Comparison of ENCODE assay signal across 8 mouse cellular contexts in the genomic region with DNA sequence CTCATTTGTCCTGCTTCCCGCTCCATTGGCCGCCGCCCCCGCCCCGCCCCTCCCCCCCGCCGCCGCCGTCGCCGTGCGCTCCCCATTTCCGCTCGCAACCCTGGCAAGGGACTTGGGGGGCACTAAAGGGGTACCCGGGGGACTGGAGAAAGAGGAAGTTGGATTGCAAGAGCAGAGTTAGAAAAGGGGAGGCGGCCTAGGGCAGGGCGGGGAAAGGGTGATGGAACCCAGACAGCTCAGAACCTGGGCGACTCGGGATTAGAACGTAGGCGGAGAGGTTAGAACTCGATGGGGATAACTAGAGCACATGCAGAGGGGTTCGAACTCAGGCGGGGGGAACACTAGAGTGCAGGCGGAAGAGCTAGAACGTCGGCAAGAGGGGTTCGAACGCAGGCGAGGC. TPM values are rescaled to one million over a fixed set of nuclear protein-coding genes. Genes with fewer than 3 reads are reported as not detected.
DNase-seq lines count a peak whose midpoint lies in the region; ATAC-seq and TF ChIP-seq lines count a peak whose summit lies in the region.

No protein-coding gene starts in this region.

- peak overlapping the region; percentile 65 for H3K4me2 ChIP-seq in heart, embryonic 16.5 days (ENCODE audit: low read depth, low read length)
- H3K4me2 ChIP-seq in liver, embryonic 15.5 days = peak overlapping the region; percentile 49

- ATAC-seq in heart, embryonic 16.5 days (replicated peaks; ENCODE audit: extremely low read depth, insufficient read depth, low FRiP score) = 0 out of 2 replicates have a peak, but pooled peaks have one; percentile 21
- no peak for ATAC-seq in liver, embryonic 15.5 days (ENCODE audit: insufficient read depth)

- H3K27me3 ChIP-seq in E14TG2a.4 (ENCODE audit: insufficient read depth, low read length) = peaks cover 80% of the 10 kb centered on the region
- peaks cover 75% of the 10 kb centered on the region for H3K27me3 ChIP-seq in heart, embryonic 16.5 days (ENCODE audit: control insufficient read depth, insufficient read depth, low read length)
- peaks cover 80% of the 10 kb centered on the region for H3K27me3 ChIP-seq in liver, embryonic 15.5 days
- H3K27me3 ChIP-seq in splenic B cell, adult 2 months (ENCODE audit: control insufficient read depth, insufficient read depth, low read length, poor library complexity, severe bottlenecking) = no peaks in the 10 kb centered on the region

- peak overlapping the region; percentile 63 for H3K4me3 ChIP-seq in E14TG2a.4 (replicated peaks; ENCODE audit: low read length)
- peak overlapping the region; percentile 48 for H3K4me3 ChIP-seq in heart, embryonic 16.5 days (ENCODE audit: low read length)
- H3K4me3 ChIP-seq in liver, embryonic 15.5 days (replicated peaks) = peak overlapping the region; percentile 34

- peak overlapping the region; percentile 27; the same call in 1 of the 2 replicates for H3K9ac ChIP-seq in heart, embryonic 16.5 days (ENCODE audit: low read length)
- no peak overlapping the region for H3K9ac ChIP-seq in liver, embryonic 15.5 days

- peaks cover 3% of the 10 kb centered on the region; the same call in 1 of the 2 replicates for H3K9me3 ChIP-seq in E14TG2a.4 (ENCODE audit: low read length)
- 0 out of 2 replicates have a peak, but pooled peaks cover 2% of the 10 kb centered on the region for H3K9me3 ChIP-seq in heart, embryonic 16.5 days (replicated peaks; ENCODE audit: control insufficient read depth, low read length)
- no peaks in the 10 kb centered on the region for H3K9me3 ChIP-seq in liver, embryonic 15.5 days (replicated peaks)

- DNase-seq in embryo, embryonic 10.5 days (ENCODE audit: low spot score) = peak; percentile 45
- no peak for DNase-seq in embryo, embryonic 10 days (ENCODE audit: low spot score)
- DNase-seq in splenic B cell, adult 2 months (ENCODE audit: low read depth, low spot score) = peak; percentile 86
- no peak for DNase-seq in testis, postnatal 14 days (ENCODE audit: low spot score)
- no peak for DNase-seq in frontal cortex, adult 2 months (ENCODE audit: extremely low spot score in 1 of 2, low spot score in 1 of 2)

- H3K36me3 ChIP-seq in E14TG2a.4 (ENCODE audit: insufficient read depth, low read length) = no peaks in the 10 kb centered on the region
- no peaks in the 10 kb centered on the region for H3K36me3 ChIP-seq in heart, embryonic 16.5 days (ENCODE audit: control insufficient read depth, insufficient read depth)
- H3K36me3 ChIP-seq in liver, embryonic 15.5 days (replicated peaks) = no peaks in the 10 kb centered on the region
- H3K36me3 ChIP-seq in splenic B cell, adult 2 months (ENCODE audit: control insufficient read depth, insufficient read depth, low read length, poor library complexity, severe bottlenecking) = no peaks in the 10 kb centered on the region

- H3K4me1 ChIP-seq in E14TG2a.4 (replicated peaks; ENCODE audit: low read depth, low read length) = peaks cover 49% of the 10 kb centered on the region
- 0 out of 2 replicates have a peak, but pooled peaks cover 6% of the 10 kb centered on the region for H3K4me1 ChIP-seq in heart, embryonic 16.5 days (ENCODE audit: control insufficient read depth, insufficient read depth, low read length)
- peaks cover 7% of the 10 kb centered on the region; the same call in 1 of the 2 replicates for H3K4me1 ChIP-seq in liver, embryonic 15.5 days (replicated peaks)

- TF ChIP-seq CTCF in E14TG2a.4 (conservative IDR thresholded peaks at IDR 0.05; ENCODE audit: low read length) = no peak

- WGBS in heart, embryonic 16.5 days = 2% methylated on average over 30 of the region's 30 CpGs
- WGBS in liver, embryonic 15.5 days (ENCODE audit: insufficient replicate concordance) = under 1% methylated on average over 27 of the region's 30 CpGs

- no peak overlapping the region for H3K27ac ChIP-seq in heart, embryonic 16.5 days (ENCODE audit: low read length)
- no peak overlapping the region for H3K27ac ChIP-seq in liver, embryonic 15.5 days (replicated peaks)

RNA-seq across cellular contexts. Expression of gene Gm4881, which starts 10.2 kb away (rescaled TPM):
- polyA plus RNA-seq in heart, embryonic 16.5 days (2015; fragmentation: Nextera tagmentation; extraction: Ambion mirVana) = not detected in 2 replicates
- polyA plus RNA-seq in liver, embryonic 15.5 days (2015; fragmentation: Nextera tagmentation; extraction: Ambion mirVana) = not detected in 2 replicates
- 0.17 TPM in 1 of 2 replicates, not detected in the other for polyA plus RNA-seq in frontal cortex, adult 2 months (2012; rRNA removed)

RNA-seq across cellular contexts. Expression of gene Rabac1, which starts 18.1 kb away (rescaled TPM):
- polyA plus RNA-seq in heart, embryonic 16.5 days (2015; fragmentation: Nextera tagmentation; extraction: Ambion mirVana) = 270 and 275 TPM in 2 replicates
- polyA plus RNA-seq in liver, embryonic 15.5 days (2015; fragmentation: Nextera tagmentation; extraction: Ambion mirVana) = 59.4 and 69.5 TPM in 2 replicates
- polyA plus RNA-seq in frontal cortex, adult 2 months (2012; rRNA removed) = 337 and 384 TPM in 2 replicates

RNA-seq across cellular contexts. Expression of gene Atp1a3, which starts 51.3 kb away (rescaled TPM):
- 0.32 and 0.66 TPM in 2 replicates for polyA plus RNA-seq in heart, embryonic 16.5 days (2015; fragmentation: Nextera tagmentation; extraction: Ambion mirVana)
- polyA plus RNA-seq in liver, embryonic 15.5 days (2015; fragmentation: Nextera tagmentation; extraction: Ambion mirVana) = 1.3 and 1.5 TPM in 2 replicates
- polyA plus RNA-seq in frontal cortex, adult 2 months (2012; rRNA removed) = 1,131 and 1,133 TPM in 2 replicates

RNA-seq across cellular contexts. Expression of gene Arhgef1, which starts 51.7 kb away (rescaled TPM):
- polyA plus RNA-seq in heart, embryonic 16.5 days (2015; fragmentation: Nextera tagmentation; extraction: Ambion mirVana) = 75.4 and 80.9 TPM in 2 replicates
- polyA plus RNA-seq in liver, embryonic 15.5 days (2015; fragmentation: Nextera tagmentation; extraction: Ambion mirVana) = 41.7 and 46.4 TPM in 2 replicates
- 167 and 181 TPM in 2 replicates for polyA plus RNA-seq in frontal cortex, adult 2 months (2012; rRNA removed)

RNA-seq across cellular contexts. Expression of gene Cd79a, which starts 57.3 kb away (rescaled TPM):
- 0.36 and 0.38 TPM in 2 replicates for polyA plus RNA-seq in heart, embryonic 16.5 days (2015; fragmentation: Nextera tagmentation; extraction: Ambion mirVana)
- polyA plus RNA-seq in liver, embryonic 15.5 days (2015; fragmentation: Nextera tagmentation; extraction: Ambion mirVana) = 6.0 and 7.2 TPM in 2 replicates
- 0.72 and 0.86 TPM in 2 replicates for polyA plus RNA-seq in frontal cortex, adult 2 months (2012; rRNA removed)

Comparison
In these comparisons a context has a peak if more than half of its experiments do, and no peak if none do; other contexts are left out.
1. DNase-seq: peak in embryo, embryonic 10.5 days (single experiment) and splenic B cell, adult 2 months (single experiment); none in embryo, embryonic 10 days (single experiment), testis, postnatal 14 days (single experiment) and frontal cortex, adult 2 months (0 of 2).
2. RNA of gene Atp1a3, which starts 51.3 kb away (polyA plus RNA-seq): 1,131 to 1,133 TPM in frontal cortex, adult 2 months; 1.3 to 1.5 TPM in liver, embryonic 15.5 days and 0.32 to 0.66 TPM in heart, embryonic 16.5 days; every median in the first group is over 100 times any median in the second.
3. Peak in every context shown above with its lines, with median percentiles within 50 percentile points of each other: H3K4me3 ChIP-seq.